Mouse (Mus musculus) bone marrow macrophage, adult 2 months (primary cell): Measurements from ENCODE around the gene Tmcc1. TPM values are rescaled to one million over a fixed set of nuclear protein-coding genes. Genes with fewer than 3 reads are reported as not detected.

Source experiments
- H3K27ac ChIP-seq: 2 replicates; pipeline ENCODE4 v1.5.1; 2012; ENCODE audit warnings: low read depth, low read length; ENCODE audit not compliant: insufficient read depth
- H3K4me1 ChIP-seq: 2 replicates; pipeline ENCODE4 v1.6.1; 2012; ENCODE audit warnings: low read length; ENCODE audit not compliant: control insufficient read depth, insufficient read depth
- H3K4me3 ChIP-seq: 2 replicates; pipeline ENCODE4 v1.5.1; 2012; ENCODE audit warnings: mild to moderate bottlenecking, low read length, moderate library complexity; ENCODE audit not compliant: insufficient read depth
- CTCF ChIP-seq: IDR thresholded peaks from 2 replicates; pipeline ENCODE4 v1.5.1; 2012; ENCODE audit warnings: low read depth, mild to moderate bottlenecking, low read length, moderate library complexity
- POLR2A ChIP-seq: IDR thresholded peaks from 2 replicates; pipeline ENCODE4 v1.6.1; 2012; ENCODE audit warnings: mild to moderate bottlenecking, low read depth, low read length, borderline replicate concordance
- polyA plus RNA-seq: library from polyadenylated mRNA; stranded (reverse); fragments of >200 nt; gene quantifications from 2 replicates; pipeline ENCODE4 v1.2.4, GENCODE M21; 2012; ENCODE audit not compliant: missing spikeins, insufficient read depth, insufficient read length

Gene Tmcc1
- polyA plus RNA-seq, 1 experiment = 41.2 TPM

- peaks cover 21% of the 10 kb centered on the region for H3K4me1 ChIP-seq
- TF ChIP-seq CTCF (no peak), POLR2A (no peak)
- H3K27ac ChIP-seq = peak overlapping the region; percentile 78
- H3K4me3 ChIP-seq = no peak overlapping the region
Observed at GRCm38 (mm10) chr6:116037281-116037831, 155.9 kb downstream of the Tmcc1 start.

DNA sequence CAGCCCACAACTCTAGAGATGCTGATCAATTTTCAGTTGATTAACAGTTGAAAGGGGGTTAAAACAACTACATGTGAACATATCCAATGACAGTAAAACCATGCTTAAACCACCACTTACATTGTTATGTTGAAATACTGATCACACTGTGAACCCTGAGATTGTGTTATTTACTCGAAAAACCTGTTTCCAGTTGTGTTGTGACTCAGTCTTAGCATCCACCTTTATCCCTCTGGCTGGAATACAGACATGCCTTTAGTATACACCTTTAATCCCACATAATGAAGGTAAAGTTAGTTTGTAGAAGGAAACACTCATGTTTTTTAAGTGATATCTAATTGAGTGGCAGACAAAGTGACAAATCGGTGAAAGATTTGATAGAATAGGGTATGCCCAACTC, 156.7 kb downstream of the Tmcc1 start:
- Histone ChIP-seq H3K4me1 (peaks cover 21% of the 10 kb centered on the region), H3K4me3 (no peak overlapping the region), H3K27ac (0 out of 2 replicates have a peak overlapping the region, but pooled peaks have one; percentile 38)
- no peak for TF ChIP-seq CTCF
- no peak for TF ChIP-seq POLR2A

DNA sequence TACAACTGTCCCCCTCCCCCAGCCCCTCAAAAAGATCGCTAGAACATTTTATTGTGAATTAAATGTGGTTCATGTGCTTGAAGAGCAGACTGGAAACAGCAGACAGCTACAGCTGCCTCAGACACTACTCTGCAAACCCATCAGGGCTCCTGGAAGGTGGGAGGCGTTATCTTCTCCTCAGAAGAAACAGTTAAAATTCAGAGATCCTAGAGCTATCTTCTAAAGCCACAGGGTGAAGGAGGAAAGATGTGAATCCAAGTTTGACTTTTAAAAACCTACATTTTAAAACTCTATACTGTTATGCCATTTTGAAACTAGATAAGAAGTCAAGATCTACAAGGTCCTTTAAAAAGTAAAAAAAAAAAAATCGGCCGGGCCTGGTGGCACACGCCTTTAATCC, 162.2 kb downstream of the Tmcc1 start:
- Histone ChIP-seq H3K4me1 (peaks cover 3% of the 10 kb centered on the region; the same call in 1 of the 2 replicates), H3K4me3 (no peak overlapping the region), H3K27ac (no peak overlapping the region)
- TF ChIP-seq POLR2A (no peak), CTCF (no peak)

- H3K4me3 ChIP-seq = no peak overlapping the region
- no peak for TF ChIP-seq POLR2A
- H3K4me1 ChIP-seq = no peaks in the 10 kb centered on the region
- H3K27ac ChIP-seq = no peak overlapping the region
Observed at GRCm38 (mm10) chr6:116024666-116025065, 168.6 kb downstream of the Tmcc1 start.

DNA sequence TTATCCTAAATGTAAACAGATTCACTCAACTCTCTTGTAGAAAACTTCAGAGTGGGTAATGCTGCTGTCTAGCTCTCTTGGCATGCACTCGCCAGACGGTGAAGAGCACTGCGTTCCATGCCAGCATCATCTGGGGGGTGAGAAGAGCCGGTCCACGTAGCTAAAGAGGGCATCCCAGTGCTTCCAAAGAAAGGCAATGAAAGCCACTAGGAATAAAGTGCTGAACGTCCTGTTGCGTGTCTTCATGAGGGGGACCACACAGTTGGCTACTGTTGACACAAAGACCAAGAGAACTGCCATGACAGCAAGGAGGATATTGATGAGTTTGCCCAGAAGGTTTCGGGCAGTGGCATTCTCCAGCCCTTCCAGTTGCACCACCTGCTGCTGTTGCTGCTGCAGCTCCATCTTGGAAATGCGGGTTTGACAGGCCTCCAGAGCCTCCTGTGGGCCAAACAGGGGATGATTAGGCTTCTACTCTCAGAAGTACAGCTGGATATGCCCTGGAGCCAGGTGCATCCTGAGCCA, 171.3 kb downstream of the Tmcc1 start:
- Histone ChIP-seq H3K27ac (no peak overlapping the region), H3K4me3 (no peak overlapping the region), H3K4me1 (peaks cover 3% of the 10 kb centered on the region; the same call in 1 of the 2 replicates)
- TF ChIP-seq POLR2A = peak; percentile 10; the same call in 1 of the 2 replicates
- TF ChIP-seq CTCF = peak; percentile 20; the same call in 1 of the 2 replicates

GRCm38 (mm10) chr6:116015902-116016301, 177.4 kb downstream of the Tmcc1 start:
- H3K27ac ChIP-seq = peak overlapping the region; percentile 28; the same call in 1 of the 2 replicates
- no peak overlapping the region for H3K4me3 ChIP-seq
- peaks cover 49% of the 10 kb centered on the region for H3K4me1 ChIP-seq
- TF ChIP-seq CTCF (no peak), POLR2A (no peak)

GRCm38 (mm10) chr6:116014111-116014510, 179.2 kb downstream of the Tmcc1 start:
- no peak for TF ChIP-seq CTCF
- TF ChIP-seq POLR2A = no peak

GRCm38 (mm10) chr6:116013687-116014086, 179.6 kb downstream of the Tmcc1 start:
- TF ChIP-seq POLR2A (no peak), CTCF (no peak)
- Histone ChIP-seq H3K4me1 (peaks cover 53% of the 10 kb centered on the region), H3K4me3 (no peak overlapping the region), H3K27ac (peak overlapping the region; percentile 98)

More at GRCm38 (mm10) chr6:116014111-116014510, 179.2 kb downstream of the Tmcc1 start:
- peaks cover 53% of the 10 kb centered on the region for H3K4me1 ChIP-seq
- peak overlapping the region; percentile 93 for H3K27ac ChIP-seq
- H3K4me3 ChIP-seq = no peak overlapping the region

DNA sequence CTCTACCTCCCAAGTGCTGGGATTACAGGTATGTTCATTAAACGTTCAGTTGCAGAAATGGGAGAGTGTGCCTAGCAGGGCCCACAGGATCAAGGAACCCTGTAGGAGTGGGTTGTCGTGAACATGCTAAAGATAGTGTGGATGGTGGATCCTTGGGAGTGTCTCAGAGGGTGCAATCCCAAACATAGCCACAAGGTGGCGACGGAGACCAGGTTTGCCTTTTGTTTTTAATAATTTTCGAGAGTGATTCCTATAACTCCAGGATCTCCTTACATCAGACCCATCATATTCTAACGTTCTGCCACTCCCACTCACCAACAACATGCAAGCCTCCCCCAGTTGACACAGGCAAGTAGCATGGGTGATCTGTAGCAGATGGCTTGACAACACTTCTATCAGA, 182.7 kb downstream of the Tmcc1 start:
- H3K4me1 ChIP-seq = peaks cover 64% of the 10 kb centered on the region
- no peak overlapping the region for H3K4me3 ChIP-seq
- TF ChIP-seq POLR2A (no peak), CTCF (peak; percentile 91)
- H3K27ac ChIP-seq = no peak overlapping the region

- Histone ChIP-seq H3K4me3 (no peak overlapping the region), H3K27ac (no peak overlapping the region), H3K4me1 (peaks cover 62% of the 10 kb centered on the region)
- TF ChIP-seq POLR2A (no peak), CTCF (no peak)
Observed at GRCm38 (mm10) chr6:116009426-116009825, 183.9 kb downstream of the Tmcc1 start.
